Mouse (Mus musculus) kidney, postnatal 0 days (tissue): ENCODE results near the gene Setx. TPM values are rescaled to one million over a fixed set of nuclear protein-coding genes. Genes with fewer than 3 reads are reported as not detected.
A peak's percentile ranks its signal among the peaks of the same experiment; 100 is the strongest.
"Not testable (repeated sequence)": the region's sequence is repeated elsewhere in the genome, so short reads cannot be mapped to it uniquely, and the experiment has no call there.

Experiments used
- ATAC-seq: fragments of 200-750 bp; cut with Nextera tagmentation; replicated peaks from 2 replicates; pipeline ENCODE4 v1.8.0; 2017; ENCODE audit warnings: low read depth, moderate number of reproducible peaks, moderate TSS enrichment, moderate library complexity; ENCODE audit not compliant: low FRiP score
- DNase-seq: peaks from one replicate; pipeline ENCODE4 v3.0.0-alpha.2; 2016; ENCODE audit warnings: low spot score
- H3K27ac ChIP-seq: fragments of 300-500 bp; sonication (generic); 2 replicates; pipeline ENCODE4 v1.5.1; 2014; ENCODE audit warnings: mild to moderate bottlenecking
- H3K27me3 ChIP-seq: fragments of 300-500 bp; sonication (generic); 2 replicates; pipeline ENCODE4 v1.6.1; 2014; ENCODE audit warnings: low read length, mixed read lengths; ENCODE audit not compliant: insufficient read depth
- H3K36me3 ChIP-seq: fragments of 300-500 bp; sonication (generic); 2 replicates; pipeline ENCODE4 v1.6.1; 2014; ENCODE audit warnings: low read length, mixed read lengths; ENCODE audit not compliant: insufficient read depth
- H3K4me1 ChIP-seq: fragments of 300-500 bp; sonication (generic); replicated peaks from 2 replicates; pipeline ENCODE4 v1.6.1; 2014; ENCODE audit warnings: antibody characterized with exemption, low read length, mixed read lengths; ENCODE audit not compliant: insufficient read depth
- H3K4me2 ChIP-seq: fragments of 300-500 bp; sonication (generic); 2 replicates; pipeline ENCODE4 v1.6.1; 2014; ENCODE audit warnings: mild to moderate bottlenecking, low read length, moderate library complexity, mixed read lengths
- H3K4me3 ChIP-seq: fragments of 300-500 bp; sonication (generic); replicated peaks from 2 replicates; pipeline ENCODE4 v1.5.1; 2014; ENCODE audit warnings: low read depth, low read length
- H3K9ac ChIP-seq: fragments of 300-500 bp; sonication (generic); 2 replicates; pipeline ENCODE4 v1.6.1; 2014; ENCODE audit warnings: low read depth, low read length
- H3K9me3 ChIP-seq: fragments of 300-500 bp; sonication (generic); replicated peaks from 2 replicates; pipeline ENCODE4 v1.6.1; 2016; ENCODE audit warnings: low read length, inconsistent platforms, mixed read lengths
- CTCF ChIP-seq: IDR thresholded peaks from 2 replicates; pipeline ENCODE4 v1.5.1; 2016; ENCODE audit warnings: antibody characterized with exemption, low read depth, mild to moderate bottlenecking, moderate library complexity
- WGBS: fragments of 180-500 bp; shearing (Covaris S2); extraction: QIAGEN DNeasy Blood & Tissue Kit; methylation state at CpG from one replicate; pipeline ENCODE4 v1.1.7; 2014; 5-methylcytosine and 5-hydroxymethylcytosine counted together
- polyA plus RNA-seq: library from polyadenylated mRNA; unstranded; fragments of >200 nt; fragmentation: Nextera tagmentation; extraction: Ambion mirVana; gene quantifications from 2 replicates; pipeline ENCODE4 v1.2.1, GENCODE M21; 2015

Setx gene
- polyA plus RNA-seq: 6.8 and 7.7 TPM in 2 replicates

GRCm38 (mm10) chr2:29123907-29124569 lies at the start of gene Setx:
Gene Setx, plus strand, starts transcription at chr2:29124181.
- Histone ChIP-seq H3K27me3 (no peaks in the 10 kb centered on the region), H3K27ac (peak within 1 kb of the TSS; percentile 97), H3K4me1 (no peaks in the 10 kb centered on the region), H3K4me2 (peak within 1 kb of the TSS; percentile 78), H3K4me3 (peak within 1 kb of the TSS; percentile 76), H3K9ac (peak within 1 kb of the TSS; percentile 79), H3K9me3 (no peaks in the 10 kb centered on the region), H3K36me3 (no peaks in the 10 kb centered on the region)
- no peak for TF ChIP-seq CTCF
- DNase-seq (peak; percentile 38), ATAC-seq (no peak)
- 63% methylated on average over 14 of the region's 14 CpGs for WGBS

- no peaks in the 10 kb centered on the region for H3K4me1 ChIP-seq
- TF ChIP-seq CTCF: no peak
- no peak overlapping the region for H3K27ac ChIP-seq
- no peak overlapping the region for H3K4me3 ChIP-seq
- DNase-seq: no peak
- peaks cover 68% of the 10 kb centered on the region for H3K36me3 ChIP-seq
- no peak overlapping the region for H3K4me2 ChIP-seq
- H3K9ac ChIP-seq: no peak overlapping the region
- no peaks in the 10 kb centered on the region for H3K9me3 ChIP-seq
- no peak for ATAC-seq
- H3K27me3 ChIP-seq: no peaks in the 10 kb centered on the region
- 93% methylated on average over 7 of the region's 7 CpGs for WGBS
These were observed 49.3 kb upstream of the Setx start for GRCm38 (mm10) chr2:29074676-29075075.

- Histone ChIP-seq H3K27ac (no peak overlapping the region), H3K36me3 (peaks cover 69% of the 10 kb centered on the region), H3K9me3 (no peaks in the 10 kb centered on the region), H3K4me2 (no peak overlapping the region), H3K4me1 (no peaks in the 10 kb centered on the region), H3K27me3 (no peaks in the 10 kb centered on the region), H3K4me3 (no peak overlapping the region), H3K9ac (no peak overlapping the region)
- WGBS: 88% methylated on average over 11 of the region's 11 CpGs
- DNase-seq (no peak), ATAC-seq (no peak)
- no peak for TF ChIP-seq CTCF
These were observed 48.5 kb upstream of the Setx start for GRCm38 (mm10) chr2:29075331-29076070.

- DNase-seq: no peak
- WGBS: 87% methylated on average over 2 of the region's 2 CpGs
These were observed 47.8 kb upstream of the Setx start for GRCm38 (mm10) chr2:29076226-29076625.

GRCm38 (mm10) chr2:29081965-29082364 lies 42.0 kb upstream of the Setx start:
- Histone ChIP-seq H3K36me3 (peaks cover 61% of the 10 kb centered on the region), H3K4me1 (no peaks in the 10 kb centered on the region), H3K9ac (no peak overlapping the region), H3K9me3 (no peaks in the 10 kb centered on the region), H3K4me2 (no peak overlapping the region), H3K27ac (no peak overlapping the region), H3K4me3 (no peak overlapping the region), H3K27me3 (no peaks in the 10 kb centered on the region)
- TF ChIP-seq CTCF: peak; percentile 19; the same call in 1 of the 2 replicates
- DNase-seq (no peak), ATAC-seq (no peak)
- 46% methylated on average over 3 of the region's 3 CpGs for WGBS

More at GRCm38 (mm10) chr2:29076226-29076625, 47.8 kb upstream of the Setx start:
- H3K9me3 ChIP-seq: no peaks in the 10 kb centered on the region
- no peaks in the 10 kb centered on the region for H3K27me3 ChIP-seq
- no peak for ATAC-seq
- H3K9ac ChIP-seq: no peak overlapping the region
- H3K4me1 ChIP-seq: no peaks in the 10 kb centered on the region
- H3K4me2 ChIP-seq: no peak overlapping the region
- no peak overlapping the region for H3K4me3 ChIP-seq
- no peak for TF ChIP-seq CTCF
- H3K36me3 ChIP-seq: peaks cover 68% of the 10 kb centered on the region
- no peak overlapping the region for H3K27ac ChIP-seq

- Histone ChIP-seq H3K9me3 (no peaks in the 10 kb centered on the region), H3K36me3 (peaks cover 36% of the 10 kb centered on the region), H3K4me1 (no peaks in the 10 kb centered on the region), H3K4me2 (no peak overlapping the region), H3K27ac (no peak overlapping the region), H3K4me3 (no peak overlapping the region), H3K9ac (no peak overlapping the region), H3K27me3 (no peaks in the 10 kb centered on the region)
- TF ChIP-seq CTCF: no peak
- DNase-seq (no peak), ATAC-seq (no peak)
- WGBS: 98% methylated on average over 7 of the region's 7 CpGs
These were observed 38.0 kb upstream of the Setx start for GRCm38 (mm10) chr2:29086026-29086425.

- not testable (repeated sequence) for H3K4me3 ChIP-seq, DNase-seq, H3K4me1 ChIP-seq, H3K27me3 ChIP-seq, H3K9me3 ChIP-seq, ATAC-seq, H3K4me2 ChIP-seq, H3K9ac ChIP-seq, H3K27ac ChIP-seq
- 89% methylated on average over 6 of the region's 6 CpGs for WGBS
- peaks cover 16% of the 10 kb centered on the region; the same call in 1 of the 2 replicates for H3K36me3 ChIP-seq
These were observed 34.7 kb upstream of the Setx start for GRCm38 (mm10) chr2:29089276-29089675.
